Mouse (Mus musculus) lung, postnatal 0 days (tissue): Measurements from ENCODE around the gene Trp53rka.

ENCODE experiments used
- CTCF ChIP-seq: IDR thresholded peaks from 2 replicates; pipeline ENCODE4 v1.5.1; 2016; ENCODE audit warnings: antibody characterized with exemption, mild to moderate bottlenecking
- EP300 ChIP-seq: IDR thresholded peaks from 2 replicates; pipeline ENCODE4 v1.6.1; 2016; ENCODE audit warnings: antibody characterized with exemption, mild to moderate bottlenecking, control low read depth

DNA sequence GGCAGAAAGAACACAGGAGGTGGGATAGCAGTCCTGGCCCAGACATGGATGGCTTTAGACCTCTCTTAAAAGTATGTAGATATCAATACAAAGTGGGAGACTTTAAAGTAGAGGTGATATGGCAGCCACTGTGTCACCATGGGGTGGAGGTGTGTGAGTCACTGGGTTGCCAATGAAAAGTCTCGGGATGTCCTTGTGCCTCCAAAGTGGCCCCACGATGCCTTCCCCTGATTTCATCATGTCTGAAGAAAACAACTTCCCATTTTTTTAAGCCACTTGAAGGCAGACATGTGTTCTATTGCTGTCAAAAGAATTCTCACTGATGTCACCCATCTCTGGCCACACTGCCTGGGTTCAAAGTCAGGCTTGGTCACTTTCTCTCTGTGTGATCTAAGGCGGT, 48.3 kb downstream of the Trp53rka start:
- TF ChIP-seq CTCF, result no peak
- TF ChIP-seq EP300, result no peak
